Mouse (Mus musculus) CH12.LX (cell line): ENCODE measurements at regions not wholly inside any gene's neighbourhood (a gene's known extent, or its start where the extent isn't known, plus 50 kb on each side); places are given as distances from the start of the nearest gene placed in this dataset.

Experiments
- DNase-seq: peaks from one replicate; pipeline ENCODE4 v3.0.0-alpha.2; 2013; ENCODE audit errors: extremely low read depth
- H3K27ac ChIP-seq: 2 replicates; pipeline ENCODE4 v1.5.1; 2012; ENCODE audit warnings: low read depth, mild to moderate bottlenecking, control low read depth, moderate library complexity; ENCODE audit not compliant: insufficient read depth
- H3K27me3 ChIP-seq: replicated peaks from 2 replicates; pipeline ENCODE3; 2012; ENCODE audit warnings: inconsistent platforms
- H3K36me3 ChIP-seq, 2 experiments: replicated peaks in 1 of 2; 2 replicates each; pipeline versions ENCODE3 to v1.6.1; 2012; ENCODE audit warnings: inconsistent platforms in 1 of 2, low read length in 1 of 2, mild to moderate bottlenecking in 1 of 2, mixed read lengths in 1 of 2, moderate library complexity in 1 of 2; ENCODE audit not compliant: control insufficient read depth in 1 of 2, insufficient read depth in 1 of 2
- H3K4me1 ChIP-seq, 2 experiments: 2 replicates each; pipeline ENCODE4 v1.6.1; 2012; ENCODE audit warnings: inconsistent platforms in 1 of 2, moderate library complexity in 1 of 2; ENCODE audit not compliant: insufficient read depth in 2 of 2, control insufficient read depth in 1 of 2
- H3K4me2 ChIP-seq: 2 replicates; pipeline ENCODE4 v1.6.1; 2012; ENCODE audit warnings: low read depth, mild to moderate bottlenecking, control low read depth; ENCODE audit not compliant: poor library complexity, insufficient read depth, severe bottlenecking
- H3K4me3 ChIP-seq, 3 experiments: fragments of 150-350 bp in 1 of 3; sonication (generic) in 1 of 3; replicated peaks in 1 of 3; 2 replicates each; pipeline versions ENCODE3 to v1.5.1; 2011 to 2012; ENCODE audit warnings: low read depth in 2 of 3, low read length in 2 of 3, mild to moderate bottlenecking in 2 of 3, moderate library complexity in 2 of 3, control low read depth in 1 of 3, improper control_type of control experiment in 1 of 3, inconsistent platforms in 1 of 3, mixed read lengths in 1 of 3; ENCODE audit not compliant: poor library complexity in 1 of 3
- H3K79me2 ChIP-seq: replicated peaks from 2 replicates; pipeline ENCODE4 v1.6.1; 2012; ENCODE audit warnings: mild to moderate bottlenecking, moderate library complexity; ENCODE audit not compliant: control insufficient read depth, poor library complexity, insufficient read depth, severe bottlenecking; ENCODE audit errors: extremely low read depth
- H3K9ac ChIP-seq: 2 replicates; pipeline ENCODE4 v1.6.1; 2012; ENCODE audit warnings: low read depth, mild to moderate bottlenecking, control low read depth, moderate library complexity; ENCODE audit not compliant: insufficient read depth
- H3K9me3 ChIP-seq: replicated peaks from 2 replicates; pipeline ENCODE3; 2012; ENCODE audit warnings: low read length, inconsistent platforms, mixed read lengths
- CHD1 ChIP-seq: IDR thresholded peaks from 2 replicates; pipeline ENCODE4 v1.6.1; 2012; ENCODE audit warnings: low read depth, low read length, improper control_type of control experiment, inconsistent platforms
- CHD2 ChIP-seq: IDR thresholded peaks from 2 replicates; pipeline ENCODE4 v1.6.1; 2011; ENCODE audit warnings: low read length, improper control_type of control experiment
- CTCF ChIP-seq, 2 experiments: IDR thresholded peaks in 1 of 2; conservative IDR thresholded peaks in 1 of 2; 2 replicates each; pipeline ENCODE4 v1.5.1; 2011 to 2012; ENCODE audit warnings: low read depth in 2 of 2, low read length in 2 of 2, improper control_type of control experiment in 1 of 2, inconsistent platforms in 1 of 2, mild to moderate bottlenecking in 1 of 2, moderate library complexity in 1 of 2
- E2F4 ChIP-seq: IDR thresholded peaks from 2 replicates; pipeline ENCODE4 v1.6.1; 2011; ENCODE audit warnings: low read depth, low read length, improper control_type of control experiment; ENCODE audit not compliant: insufficient replicate concordance
- EP300 ChIP-seq: IDR thresholded peaks from 2 replicates; pipeline ENCODE4 v1.6.1; 2011; ENCODE audit warnings: low read length, improper control_type of control experiment
- ETS1 ChIP-seq: conservative IDR thresholded peaks from 2 replicates; pipeline ENCODE4 v1.6.1; 2012; ENCODE audit warnings: low read depth, mild to moderate bottlenecking, inconsistent platforms, low read length, improper control_type of control experiment, moderate library complexity
- GABPA ChIP-seq: IDR thresholded peaks from 2 replicates; pipeline ENCODE4 v1.6.1; 2012; ENCODE audit warnings: low read depth, low read length, improper control_type of control experiment, inconsistent platforms; ENCODE audit not compliant: insufficient replicate concordance
- HCFC1 ChIP-seq: IDR thresholded peaks from 2 replicates; pipeline ENCODE4 v1.6.1; 2012; ENCODE audit warnings: low read depth, mild to moderate bottlenecking, inconsistent platforms, low read length, improper control_type of control experiment
- JUND ChIP-seq: conservative IDR thresholded peaks from 2 replicates; pipeline ENCODE4 v1.6.1; 2011; ENCODE audit warnings: low read depth, low read length, improper control_type of control experiment
- MEF2A ChIP-seq: IDR thresholded peaks from 2 replicates; pipeline ENCODE4 v1.6.1; 2014; ENCODE audit warnings: low read depth, mild to moderate bottlenecking, inconsistent platforms, low read length, improper control_type of control experiment, borderline replicate concordance
- MXI1 ChIP-seq: IDR thresholded peaks from 2 replicates; pipeline ENCODE4 v1.6.1; 2011; ENCODE audit warnings: mild to moderate bottlenecking, low read depth, low read length, improper control_type of control experiment
- NRF1 ChIP-seq: IDR thresholded peaks from 2 replicates; pipeline ENCODE4 v1.6.1; 2014; ENCODE audit warnings: low read depth, mild to moderate bottlenecking, inconsistent platforms, low read length, improper control_type of control experiment, moderate library complexity
- PAX5 ChIP-seq: IDR thresholded peaks from 2 replicates; pipeline ENCODE4 v1.6.1; 2012; ENCODE audit warnings: low read length, inconsistent platforms, mixed read lengths
- RAD21 ChIP-seq: IDR thresholded peaks from 2 replicates; pipeline ENCODE4 v1.6.1; 2011; ENCODE audit warnings: low read depth, mild to moderate bottlenecking, low read length, improper control_type of control experiment, moderate library complexity
- SIN3A ChIP-seq: IDR thresholded peaks from 2 replicates; pipeline ENCODE4 v1.6.1; 2012; ENCODE audit warnings: low read length, improper control_type of control experiment, inconsistent platforms
- TBP ChIP-seq: conservative IDR thresholded peaks from 2 replicates; pipeline ENCODE4 v1.6.1; 2011; ENCODE audit warnings: low read depth, low read length, improper control_type of control experiment
- TCF12 ChIP-seq: IDR thresholded peaks from 2 replicates; pipeline ENCODE4 v1.6.1; 2014; ENCODE audit warnings: low read depth, mild to moderate bottlenecking, inconsistent platforms, low read length, improper control_type of control experiment
- UBTF ChIP-seq: IDR thresholded peaks from 2 replicates; pipeline ENCODE4 v1.6.1; 2012; ENCODE audit warnings: low read depth, mild to moderate bottlenecking, inconsistent platforms, low read length, improper control_type of control experiment, moderate library complexity
- ZC3H11A ChIP-seq: IDR thresholded peaks from 2 replicates; pipeline ENCODE4 v1.6.1; 2012; ENCODE audit warnings: low read depth, mild to moderate bottlenecking, inconsistent platforms, low read length, improper control_type of control experiment
- ZNF384 ChIP-seq: IDR thresholded peaks from 2 replicates; pipeline ENCODE4 v1.6.1; 2012; ENCODE audit warnings: low read depth, low read length, improper control_type of control experiment, inconsistent platforms
- dilution Hi-C: fragments of 300-500 bp; cut with MboI; formaldehyde crosslinking; loops from 2 replicates; pipeline ENCODE4 v1.14.3; 2020; ENCODE audit warnings: low sequenced_read_pairs; ENCODE audit not compliant: extremely low pct_unique_long_range_greater_than_20kb, extremely low pct_ligation_motif_present
- in situ Hi-C: fragments of 300-500 bp; cut with MboI; formaldehyde crosslinking; loops from 3 replicates; pipeline ENCODE4 v1.14.3; 2019; ENCODE audit warnings: low sequenced_read_pairs, low pct_ligation_motif_present, low pct_unique_long_range_greater_than_20kb, mixed read lengths

DNA sequence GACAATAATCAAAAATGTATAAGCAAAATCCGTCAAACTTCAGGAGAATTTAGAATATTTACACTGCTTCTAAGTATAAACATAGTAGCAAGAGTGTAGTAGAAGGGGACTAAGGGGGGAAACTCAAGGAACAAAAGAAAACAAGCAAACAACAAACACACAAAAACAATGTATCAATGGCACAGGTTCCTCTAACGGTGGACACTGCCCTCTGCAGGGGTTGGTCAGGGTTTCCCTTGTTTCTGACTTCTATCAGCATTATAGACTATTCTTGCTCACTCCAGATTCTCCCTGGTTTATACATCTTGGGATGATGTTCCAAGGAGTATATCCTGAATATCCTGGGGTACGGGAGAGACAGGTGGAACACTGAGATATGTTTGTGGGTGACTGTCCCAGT is 147.3 kb upstream of the Ppp2r3a start:
- Histone ChIP-seq H3K4me2 (no peak overlapping the region), H3K4me3 (no peak overlapping the region), H3K27me3 (no peaks in the 10 kb centered on the region), H3K4me1 (no peaks in the 10 kb centered on the region), H3K79me2 (no peaks in the 10 kb centered on the region), H3K36me3 (no peaks in the 10 kb centered on the region), H3K9me3 (peaks cover 38% of the 10 kb centered on the region), H3K27ac (no peak overlapping the region), H3K9ac (no peak overlapping the region)
- in situ Hi-C loops, result no loop called here
- TF ChIP-seq JUND (no peak), TCF12 (no peak), ZC3H11A (no peak), RAD21 (no peak)
- dilution Hi-C loops, result no loop called here
- no peak for DNase-seq

DNA sequence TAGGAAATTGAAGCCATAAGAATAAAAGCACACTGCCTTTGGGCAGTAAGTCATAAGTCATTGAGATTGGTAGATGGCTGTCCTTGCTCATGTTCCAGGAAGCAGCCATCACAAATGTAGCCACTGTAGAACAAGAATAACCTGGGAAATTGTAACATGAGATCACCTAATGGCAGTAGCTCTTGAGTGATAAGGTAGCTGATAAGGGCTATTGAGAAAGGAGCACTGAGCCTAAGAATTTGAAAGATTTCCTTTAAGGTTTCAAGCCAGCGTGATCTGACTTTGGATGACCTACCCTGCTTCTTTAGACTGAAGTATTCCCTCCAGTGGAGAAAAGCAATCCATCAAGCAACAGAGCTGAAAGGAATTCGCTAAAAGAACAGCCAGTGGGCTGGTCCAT is 117.8 kb upstream of the Ppp2r3a start:
- in situ Hi-C loops, result no loop called here
- no peaks in the 10 kb centered on the region for H3K79me2 ChIP-seq
- dilution Hi-C loops, result no loop called here
- H3K9me3 ChIP-seq, result peaks cover 12% of the 10 kb centered on the region
- no peaks in the 10 kb centered on the region for H3K4me1 ChIP-seq
- no peak overlapping the region for H3K27ac ChIP-seq
- H3K4me2 ChIP-seq, result no peak overlapping the region
- no peaks in the 10 kb centered on the region for H3K36me3 ChIP-seq
- no peak overlapping the region for H3K9ac ChIP-seq
- H3K27me3 ChIP-seq, result no peaks in the 10 kb centered on the region
- no peak for DNase-seq
- H3K4me3 ChIP-seq, result no peak overlapping the region
- TF ChIP-seq GABPA, result no peak
- TF ChIP-seq ZC3H11A, result no peak
- no peak for TF ChIP-seq RAD21
- TF ChIP-seq EP300, result no peak
- TF ChIP-seq HCFC1, result no peak
- TF ChIP-seq, all 38 proteins: peak for 0

DNA sequence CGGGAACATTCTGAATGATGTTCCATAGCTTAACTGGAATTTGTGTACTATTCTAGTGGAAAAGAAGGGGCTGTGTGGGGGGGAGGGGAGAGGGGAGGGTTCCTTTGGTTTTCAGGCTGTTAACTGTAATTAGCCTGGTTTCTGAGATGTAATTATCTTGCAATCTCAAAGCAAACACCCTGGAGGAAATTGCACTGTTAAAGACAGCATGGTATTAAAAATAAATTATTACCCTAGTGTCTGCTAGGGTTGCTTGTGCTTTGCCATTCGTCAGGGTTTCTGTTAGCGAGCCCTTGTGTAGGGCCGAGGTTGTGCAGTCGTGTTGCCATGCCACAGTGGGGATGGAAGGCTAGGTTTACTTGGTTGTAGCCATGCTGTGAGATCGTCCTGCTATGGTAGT is 105.0 kb upstream of the Ppp2r3a start:
- no peaks in the 10 kb centered on the region for H3K36me3 ChIP-seq
- no peak overlapping the region for H3K4me2 ChIP-seq
- H3K9ac ChIP-seq, result no peak overlapping the region
- TF ChIP-seq CHD2, result no peak
- no peak for TF ChIP-seq ETS1
- TF ChIP-seq E2F4, result no peak
- no peak for TF ChIP-seq EP300
- no peak for TF ChIP-seq RAD21
- no peak for TF ChIP-seq ZC3H11A
- no peak for TF ChIP-seq TBP
- no peak for TF ChIP-seq NRF1
- TF ChIP-seq CTCF (conservative IDR thresholded peaks at IDR 0.05 in 1 of 2, IDR thresholded peaks at IDR 0.05 in 1 of 2; ENCODE audit: low read depth in 2 of 2, low read length in 2 of 2), result no peak
- no peak for TF ChIP-seq SIN3A
- no peak for TF ChIP-seq MXI1
- no peak for TF ChIP-seq UBTF
- no peak for TF ChIP-seq MEF2A
- TF ChIP-seq CHD1, result no peak
- no peak for TF ChIP-seq PAX5
- no peak for TF ChIP-seq ZNF384
- H3K27ac ChIP-seq, result no peak overlapping the region
- dilution Hi-C loops, result no loop called here
- in situ Hi-C loops, result no loop called here
- no peak for DNase-seq
- H3K79me2 ChIP-seq, result no peaks in the 10 kb centered on the region
- H3K4me1 ChIP-seq, result no peaks in the 10 kb centered on the region
- H3K27me3 ChIP-seq, result peaks cover 4% of the 10 kb centered on the region
- peaks cover 19% of the 10 kb centered on the region for H3K9me3 ChIP-seq
- no peak overlapping the region for H3K4me3 ChIP-seq
